Mouse (Mus musculus) embryonic facial prominence, embryonic 14.5 days (tissue): ENCODE measurements around the gene Hes2. TPM values are rescaled to one million over a fixed set of nuclear protein-coding genes. Genes with fewer than 3 reads are reported as not detected.

ENCODE experiments used
- ATAC-seq: fragments of 200-750 bp; cut with Nextera tagmentation; 2 replicates; pipeline ENCODE4 v1.8.0; 2017; ENCODE audit warnings: low read depth, moderate number of reproducible peaks, moderate TSS enrichment
- DNase-seq: peaks from one replicate; pipeline ENCODE4 v3.0.0-alpha.2; 2015; ENCODE audit warnings: low spot score
- H3K27ac ChIP-seq: fragments of 300-500 bp; sonication (generic); replicated peaks from 2 replicates; pipeline ENCODE4 v1.5.1; 2014; ENCODE audit warnings: low read depth, mild to moderate bottlenecking, low read length, moderate library complexity
- H3K27me3 ChIP-seq: fragments of 300-500 bp; sonication (generic); replicated peaks from 2 replicates; pipeline ENCODE4 v1.6.1; 2014; ENCODE audit warnings: low read length; ENCODE audit not compliant: control insufficient read depth, insufficient read depth
- H3K36me3 ChIP-seq: fragments of 300-500 bp; sonication (generic); 2 replicates; pipeline ENCODE4 v1.6.1; 2014; ENCODE audit warnings: low read length, mixed read lengths; ENCODE audit not compliant: control insufficient read depth, insufficient read depth
- H3K4me1 ChIP-seq: fragments of 300-500 bp; sonication (generic); 2 replicates; pipeline ENCODE4 v1.6.1; 2014; ENCODE audit warnings: antibody characterized with exemption, low read length; ENCODE audit not compliant: control insufficient read depth, insufficient read depth
- H3K4me2 ChIP-seq: fragments of 300-500 bp; sonication (generic); 2 replicates; pipeline ENCODE4 v1.6.1; 2014; ENCODE audit warnings: low read depth, mild to moderate bottlenecking, low read length, moderate library complexity, mixed read lengths
- H3K4me3 ChIP-seq: fragments of 300-500 bp; sonication (generic); 2 replicates; pipeline ENCODE4 v1.5.1; 2014; ENCODE audit warnings: low read depth, mild to moderate bottlenecking, low read length
- H3K9ac ChIP-seq: fragments of 300-500 bp; sonication (generic); 2 replicates; pipeline ENCODE4 v1.6.1; 2014; ENCODE audit warnings: low read depth, mild to moderate bottlenecking, low read length, moderate library complexity, mixed read lengths
- H3K9me3 ChIP-seq: fragments of 300-500 bp; sonication (generic); 2 replicates; pipeline ENCODE4 v1.6.1; 2016; ENCODE audit warnings: low read length; ENCODE audit not compliant: control insufficient read depth
- WGBS: fragments of 180-500 bp; shearing (Covaris S2); extraction: QIAGEN DNeasy Blood & Tissue Kit; methylation state at CpG from one replicate; pipeline ENCODE4 v1.1.7; 2014; 5-methylcytosine and 5-hydroxymethylcytosine counted together
- polyA plus RNA-seq: library from polyadenylated mRNA; unstranded; fragments of >200 nt; fragmentation: Nextera tagmentation; extraction: Ambion mirVana; gene quantifications from 2 replicates; pipeline ENCODE4 v1.2.1, GENCODE M21; 2014

Gene Hes2
- polyA plus RNA-seq: 0.25 and 0.43 TPM in 2 replicates

DNA sequence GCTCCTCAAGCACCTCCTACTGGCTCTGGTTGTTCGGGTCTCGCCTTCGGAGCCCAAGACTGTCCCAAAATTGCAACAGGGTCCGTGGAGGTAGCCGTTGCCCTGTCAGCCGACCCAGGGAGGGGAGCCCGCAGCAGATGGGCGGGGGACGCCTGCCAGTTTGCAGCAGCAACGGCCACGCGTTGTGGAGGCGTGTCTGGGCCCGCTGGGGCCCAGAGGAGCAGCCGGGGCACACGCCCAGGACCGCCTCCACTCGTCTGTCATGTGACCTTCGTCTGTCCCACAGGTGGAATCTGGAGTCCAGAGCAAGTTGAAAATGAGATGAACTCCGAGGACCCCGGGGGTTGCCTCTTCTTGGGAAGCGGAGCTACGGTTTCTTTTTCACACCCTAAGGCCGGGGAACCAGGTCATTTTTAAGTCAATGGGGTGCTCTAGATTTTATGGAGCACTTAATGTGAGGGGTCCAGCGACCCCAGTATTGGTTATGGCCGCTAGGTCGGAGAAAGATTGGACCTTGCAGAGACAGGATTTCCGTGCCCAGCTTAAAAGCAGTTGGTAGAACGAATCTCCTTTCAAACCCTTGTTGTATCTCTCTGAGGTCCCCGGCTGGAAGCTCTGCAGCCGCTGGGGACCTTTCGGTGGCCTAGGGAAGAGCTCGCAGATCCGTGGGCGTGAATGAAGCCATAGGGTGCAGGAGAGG is at the start of gene Hes2:
TSS of gene Hes2 (plus strand) at position 283 of the 700 bp plus-strand sequence.
- DNase-seq (peak; percentile 22), ATAC-seq (no peak)
- Histone ChIP-seq H3K27ac (no peak within 1 kb of the TSS), H3K4me3 (peak within 1 kb of the TSS; percentile 23), H3K4me2 (peak within 1 kb of the TSS; percentile 50), H3K36me3 (no peaks in the 10 kb centered on the region), H3K4me1 (peaks cover 3% of the 10 kb centered on the region), H3K27me3 (peaks cover 80% of the 10 kb centered on the region), H3K9ac (no peak within 1 kb of the TSS), H3K9me3 (no peaks in the 10 kb centered on the region)
- 6% methylated on average over 28 of the region's 35 CpGs for whole genome bisulfite sequencing

DNA sequence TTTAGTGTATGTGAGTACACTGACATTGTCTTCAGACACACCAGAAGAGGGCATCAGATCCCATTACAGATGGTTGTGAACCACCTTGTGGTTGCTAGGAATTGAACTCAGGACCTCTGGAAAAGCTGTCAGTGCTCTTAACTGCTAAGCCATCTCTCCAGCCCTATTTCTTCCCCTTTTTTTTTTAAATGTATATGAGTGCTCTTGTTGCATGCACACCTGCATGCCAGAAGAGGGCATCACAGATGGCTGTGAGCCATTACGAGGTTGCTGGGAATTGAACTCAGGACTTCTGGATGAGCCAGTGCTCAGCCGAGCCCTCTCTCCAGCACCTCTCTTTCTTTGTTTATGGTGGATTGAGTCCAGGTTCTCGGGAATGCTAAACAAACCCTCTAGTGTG is 49.2 kb upstream of the Hes2 start:
- Histone ChIP-seq H3K27ac (no peak overlapping the region), H3K27me3 (peaks cover 4% of the 10 kb centered on the region), H3K4me1 (0 out of 2 replicates have a peak, but pooled peaks cover 14% of the 10 kb centered on the region), H3K36me3 (peaks cover 80% of the 10 kb centered on the region), H3K9me3 (no peaks in the 10 kb centered on the region), H3K4me3 (no peak overlapping the region), H3K4me2 (no peak overlapping the region), H3K9ac (no peak overlapping the region)
- WGBS: 84% methylated on average over 3 of the region's 3 CpGs
- ATAC-seq (no peak), DNase-seq (no peak)

DNA sequence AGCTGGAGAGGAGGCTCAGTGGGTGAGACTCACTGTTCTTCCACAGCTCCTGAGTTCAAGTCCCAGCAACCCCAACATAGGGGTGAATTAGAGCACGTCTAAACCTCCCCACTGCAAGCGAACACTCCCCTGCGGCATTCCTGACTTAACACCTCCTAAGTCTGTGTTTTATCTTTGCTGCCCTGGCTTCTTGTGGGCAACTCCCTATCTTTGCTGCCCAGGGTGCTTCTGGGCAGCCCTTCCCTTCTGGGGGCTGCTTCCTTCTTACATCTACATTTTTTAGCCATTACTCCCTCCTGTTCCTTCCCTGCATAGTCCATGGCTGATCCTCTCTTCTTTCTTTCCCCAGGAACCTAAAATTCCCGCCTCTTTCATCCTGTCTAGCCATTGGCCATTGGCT is 48.0 kb upstream of the Hes2 start:
- H3K9ac ChIP-seq: no peak overlapping the region
- H3K4me3 ChIP-seq: no peak overlapping the region
- WGBS: 84% methylated on average over 4 of the region's 4 CpGs
- peaks cover 82% of the 10 kb centered on the region for H3K36me3 ChIP-seq
- peaks cover 18% of the 10 kb centered on the region for H3K4me1 ChIP-seq
- DNase-seq (no peak), ATAC-seq (no peak)
- H3K27me3 ChIP-seq: peaks cover 15% of the 10 kb centered on the region
- H3K9me3 ChIP-seq: no peaks in the 10 kb centered on the region
- no peak overlapping the region for H3K27ac ChIP-seq
- no peak overlapping the region for H3K4me2 ChIP-seq

DNA sequence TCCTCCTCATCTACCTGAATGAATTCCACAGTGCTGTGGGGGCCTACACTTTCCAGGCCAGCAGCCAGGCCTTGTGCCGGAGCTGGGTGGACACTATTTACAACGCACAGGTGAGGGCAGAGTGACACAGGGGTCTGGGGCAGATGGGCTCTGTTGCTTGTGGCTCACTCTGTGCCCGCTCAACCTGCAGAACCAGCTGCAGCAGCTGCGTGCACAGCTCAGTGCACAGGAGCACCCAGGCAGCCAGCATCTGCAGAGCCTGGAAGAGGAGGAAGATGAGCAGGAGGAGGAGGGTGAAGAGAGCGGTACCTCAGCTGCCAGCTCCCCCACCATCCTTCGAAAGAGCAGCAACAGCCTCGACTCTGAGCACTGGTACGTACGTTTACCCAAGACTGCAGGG is 46.3 kb upstream of the Hes2 start:
- no peak overlapping the region for H3K4me3 ChIP-seq
- no peak overlapping the region for H3K9ac ChIP-seq
- ATAC-seq (no peak), DNase-seq (no peak)
- H3K27ac ChIP-seq: no peak overlapping the region
- H3K27me3 ChIP-seq: peaks cover 28% of the 10 kb centered on the region
- H3K4me1 ChIP-seq: peaks cover 21% of the 10 kb centered on the region
- H3K9me3 ChIP-seq: no peaks in the 10 kb centered on the region
- WGBS: 81% methylated on average over 9 of the region's 9 CpGs
- no peak overlapping the region for H3K4me2 ChIP-seq
- H3K36me3 ChIP-seq: peaks cover 68% of the 10 kb centered on the region

DNA sequence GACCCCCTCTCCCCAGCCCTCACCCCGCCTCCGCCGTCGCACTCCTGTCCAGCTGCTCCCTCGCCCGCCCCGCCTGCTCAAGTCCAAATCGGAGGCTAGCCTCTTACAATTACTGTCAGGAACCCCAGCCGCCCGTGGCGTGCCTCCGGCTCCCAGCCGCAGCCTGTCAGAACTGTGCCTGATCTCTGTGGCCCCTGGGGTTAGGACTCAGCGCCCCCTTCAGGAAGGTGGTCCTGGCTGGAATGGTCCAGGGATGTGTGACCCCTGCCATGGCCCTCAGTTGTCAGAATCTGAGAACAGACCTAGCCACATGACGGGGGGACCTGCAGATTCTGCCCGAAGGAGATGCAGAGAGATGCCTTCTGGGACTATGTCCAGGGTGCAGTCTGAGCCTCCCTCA is 44.6 kb upstream of the Hes2 start:
- 68% methylated on average over 16 of the region's 16 CpGs for WGBS
- no peak overlapping the region for H3K4me3 ChIP-seq
- no peak overlapping the region for H3K9ac ChIP-seq
- peaks cover 43% of the 10 kb centered on the region for H3K27me3 ChIP-seq
- H3K36me3 ChIP-seq: peaks cover 55% of the 10 kb centered on the region
- peaks cover 12% of the 10 kb centered on the region for H3K4me1 ChIP-seq
- ATAC-seq (no peak), DNase-seq (no peak)
- no peak overlapping the region for H3K4me2 ChIP-seq
- no peaks in the 10 kb centered on the region for H3K9me3 ChIP-seq
- no peak overlapping the region for H3K27ac ChIP-seq

DNA sequence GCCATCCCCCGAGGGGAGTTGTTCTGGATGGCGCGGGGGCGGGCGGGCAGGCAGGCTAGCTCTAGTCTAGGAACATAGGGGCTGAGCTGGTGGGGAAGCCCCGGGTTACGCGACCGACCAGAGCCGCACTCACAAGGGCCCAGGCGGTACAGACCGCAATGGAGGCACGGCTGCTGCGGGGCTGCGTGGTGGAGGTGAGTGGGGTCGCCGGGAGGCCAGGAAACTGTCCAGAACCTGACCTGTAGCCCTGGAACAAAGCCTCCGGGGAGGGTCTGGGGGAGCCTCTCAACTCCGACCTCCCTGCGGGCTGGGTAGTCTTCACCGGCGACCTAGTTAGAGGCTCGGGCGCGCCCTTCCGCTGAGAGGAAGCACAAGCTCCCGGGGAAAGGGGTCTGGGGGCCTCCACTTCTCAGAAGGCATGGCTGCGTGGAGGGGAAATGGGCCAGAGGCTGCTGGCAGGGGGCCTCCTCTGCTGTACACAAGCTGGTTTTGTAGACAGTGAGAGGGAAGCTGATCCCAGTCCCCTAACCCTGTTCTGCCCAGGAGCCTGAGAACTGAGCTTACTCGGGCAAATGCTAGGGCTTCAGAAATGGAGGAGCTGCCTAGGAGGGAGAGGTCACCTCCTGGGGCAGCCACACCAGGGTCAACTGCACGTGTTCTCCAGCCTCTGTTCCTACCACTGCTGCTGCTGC is 42.6 kb upstream of the Hes2 start, which contains the start of gene Tnfrsf25:
TSS of gene Tnfrsf25 (plus strand) at position 14 of the 692 bp plus-strand sequence.
- Histone ChIP-seq H3K36me3 (peaks cover 39% of the 10 kb centered on the region), H3K27ac (no peak within 1 kb of the TSS), H3K4me2 (peak within 1 kb of the TSS; percentile 47), H3K9me3 (no peaks in the 10 kb centered on the region), H3K27me3 (peaks cover 63% of the 10 kb centered on the region), H3K4me3 (peak within 1 kb of the TSS; percentile 18; the same call in 1 of the 2 replicates), H3K4me1 (peaks cover 27% of the 10 kb centered on the region), H3K9ac (peak within 1 kb of the TSS; percentile 52; the same call in 1 of the 2 replicates)
- no peak for DNase-seq
- WGBS: 3% methylated on average over 28 of the region's 30 CpGs
- ATAC-seq: peak; percentile 26; the same call in 1 of the 2 replicates

DNA sequence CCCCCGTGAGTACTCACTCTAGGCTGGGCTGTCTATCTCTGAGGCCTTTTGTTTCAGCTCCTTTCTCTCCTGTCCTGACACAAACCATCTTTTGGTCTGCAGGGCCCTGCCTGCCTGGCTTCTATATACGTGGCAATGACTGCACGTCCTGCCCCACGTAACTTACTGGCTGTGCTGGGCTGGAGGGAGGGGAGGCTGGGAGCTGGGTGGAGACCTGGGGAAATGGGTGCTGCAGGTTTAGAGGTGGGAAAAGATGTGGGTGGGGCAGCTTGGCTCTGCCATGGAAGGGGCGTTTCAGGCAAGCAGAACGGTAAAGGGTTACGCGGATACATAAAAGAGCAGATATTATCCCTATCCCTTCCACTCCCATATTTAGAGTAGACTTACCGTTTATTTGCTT is 41.1 kb upstream of the Hes2 start:
- Histone ChIP-seq H3K27me3 (peaks cover 78% of the 10 kb centered on the region), H3K4me1 (peaks cover 27% of the 10 kb centered on the region), H3K9ac (no peak overlapping the region), H3K27ac (no peak overlapping the region), H3K9me3 (no peaks in the 10 kb centered on the region), H3K4me2 (no peak overlapping the region), H3K36me3 (peaks cover 25% of the 10 kb centered on the region), H3K4me3 (no peak overlapping the region)
- ATAC-seq: no peak
- WGBS: 72% methylated on average over 9 of the region's 9 CpGs
- DNase-seq: no peak

DNA sequence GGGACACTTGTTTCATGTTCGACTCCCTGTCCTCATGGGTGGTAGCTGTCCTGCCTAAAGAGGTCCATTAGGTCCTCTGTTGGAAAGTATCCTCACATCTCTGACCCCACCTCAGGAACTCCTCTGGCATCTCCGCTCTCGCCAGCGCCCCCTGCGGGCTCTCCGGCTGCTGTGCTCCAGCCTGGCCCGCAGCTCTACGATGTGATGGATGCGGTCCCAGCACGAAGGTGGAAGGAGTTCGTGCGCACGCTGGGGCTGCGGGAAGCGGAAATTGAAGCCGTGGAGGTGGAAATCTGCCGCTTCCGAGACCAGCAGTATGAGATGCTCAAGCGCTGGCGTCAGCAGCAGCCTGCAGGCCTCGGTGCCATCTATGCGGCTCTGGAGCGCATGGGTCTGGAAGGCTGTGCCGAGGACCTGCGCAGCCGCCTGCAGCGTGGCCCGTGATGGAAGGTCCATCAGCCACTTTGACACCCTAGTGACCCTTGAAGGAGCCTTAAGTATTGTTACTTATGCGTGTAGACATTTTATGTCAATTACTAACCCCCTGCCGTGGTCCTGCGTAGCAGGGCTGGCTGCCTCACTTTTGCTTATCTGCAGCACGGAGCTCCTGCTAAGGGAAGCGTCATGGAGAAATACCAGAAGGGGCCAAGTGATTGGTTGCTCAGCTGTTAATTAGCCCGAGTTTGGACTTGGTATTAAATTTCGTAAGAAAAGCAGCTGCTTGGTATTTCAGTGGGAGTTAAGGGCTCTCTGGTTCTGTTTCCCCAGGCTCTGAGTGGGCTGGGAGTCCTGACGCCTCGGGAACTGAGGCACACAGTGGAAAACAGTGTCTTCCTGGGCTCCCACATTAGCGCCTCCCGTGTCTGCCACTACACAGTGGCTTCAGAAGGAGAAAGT is 39.0 kb upstream of the Hes2 start:
- peak overlapping the region; percentile 15 for H3K4me3 ChIP-seq

More for the DNA sequence above, 39.0 kb upstream of the Hes2 start:
- Histone ChIP-seq H3K27me3 (peaks cover 94% of the 10 kb centered on the region), H3K27ac (no peak overlapping the region), H3K9ac (no peak overlapping the region), H3K9me3 (no peaks in the 10 kb centered on the region), H3K36me3 (peaks cover 4% of the 10 kb centered on the region; the same call in 1 of the 2 replicates), H3K4me1 (peaks cover 27% of the 10 kb centered on the region), H3K4me2 (peak overlapping the region; percentile 40; the same call in 1 of the 2 replicates)
- no peak for DNase-seq
- ATAC-seq: peak; percentile 8; the same call in 1 of the 2 replicates
- WGBS: 6% methylated on average over 39 of the region's 39 CpGs
